Mouse (Mus musculus): Measurements from ENCODE around the gene Ano5. TPM values are rescaled to one million over a fixed set of nuclear protein-coding genes. Genes with fewer than 3 reads are reported as not detected.

Gene Ano5
- polyA plus RNA-seq, 1 experiment, result 0.52 TPM

- Histone ChIP-seq H3K4me3 (ENCODE audit: insufficient read depth, low read depth, low read length) (no peak overlapping the region), H3K27ac (replicated peaks; ENCODE audit: low read depth, low read length) (no peak overlapping the region), H3K4me1 (ENCODE audit: control insufficient read depth, insufficient read depth, insufficient read length, low read length) (no peaks in the 10 kb centered on the region)
Observed at GRCm38 (mm10) chr7:51624336-51624897, 113.6 kb downstream of the Ano5 start.

GRCm38 (mm10) chr7:51625161-51625560 lies 114.3 kb downstream of the Ano5 start:
- Histone ChIP-seq H3K27ac (replicated peaks; ENCODE audit: low read depth, low read length) (no peak overlapping the region), H3K4me3 (ENCODE audit: insufficient read depth, low read depth, low read length) (no peak overlapping the region), H3K4me1 (ENCODE audit: control insufficient read depth, insufficient read depth, insufficient read length, low read length) (no peaks in the 10 kb centered on the region)

- H3K27ac ChIP-seq (replicated peaks; ENCODE audit: low read depth, low read length), result no peak overlapping the region
- no peaks in the 10 kb centered on the region for H3K4me1 ChIP-seq (ENCODE audit: control insufficient read depth, insufficient read depth, insufficient read length, low read length)
- no peak overlapping the region for H3K4me3 ChIP-seq (ENCODE audit: insufficient read depth, low read depth, low read length)
Observed at GRCm38 (mm10) chr7:51625591-51626255, 114.9 kb downstream of the Ano5 start.

GRCm38 (mm10) chr7:51626451-51627000 lies 115.7 kb downstream of the Ano5 start:
- H3K27ac ChIP-seq (replicated peaks; ENCODE audit: low read depth, low read length), result no peak overlapping the region
- no peak overlapping the region for H3K4me3 ChIP-seq (ENCODE audit: insufficient read depth, low read depth, low read length)
- H3K4me1 ChIP-seq (ENCODE audit: control insufficient read depth, insufficient read depth, insufficient read length, low read length), result no peaks in the 10 kb centered on the region

- H3K27ac ChIP-seq (replicated peaks; ENCODE audit: low read depth, low read length), result no peak overlapping the region
- no peak overlapping the region for H3K4me3 ChIP-seq (ENCODE audit: insufficient read depth, low read depth, low read length)
- no peaks in the 10 kb centered on the region for H3K4me1 ChIP-seq (ENCODE audit: control insufficient read depth, insufficient read depth, insufficient read length, low read length)
Observed at GRCm38 (mm10) chr7:51627001-51627631, 116.3 kb downstream of the Ano5 start.

- Histone ChIP-seq H3K4me1 (ENCODE audit: control insufficient read depth, insufficient read depth, insufficient read length, low read length) (no peaks in the 10 kb centered on the region), H3K4me3 (ENCODE audit: insufficient read depth, low read depth, low read length) (no peak overlapping the region)
Observed at GRCm38 (mm10) chr7:51627666-51628065, 116.8 kb downstream of the Ano5 start.

GRCm38 (mm10) chr7:51628349-51628748 lies 117.5 kb downstream of the Ano5 start:
- no peak overlapping the region for H3K4me3 ChIP-seq (ENCODE audit: insufficient read depth, low read depth, low read length)
- H3K4me1 ChIP-seq (ENCODE audit: control insufficient read depth, insufficient read depth, insufficient read length, low read length), result no peaks in the 10 kb centered on the region
- no peak overlapping the region for H3K27ac ChIP-seq (replicated peaks; ENCODE audit: low read depth, low read length)

More at GRCm38 (mm10) chr7:51627666-51628065, 116.8 kb downstream of the Ano5 start:
- H3K27ac ChIP-seq (replicated peaks; ENCODE audit: low read depth, low read length), result no peak overlapping the region

GRCm38 (mm10) chr7:51629206-51629605 lies 118.4 kb downstream of the Ano5 start:
- H3K27ac ChIP-seq (replicated peaks; ENCODE audit: low read depth, low read length), result no peak overlapping the region
- no peaks in the 10 kb centered on the region for H3K4me1 ChIP-seq (ENCODE audit: control insufficient read depth, insufficient read depth, insufficient read length, low read length)
- no peak overlapping the region for H3K4me3 ChIP-seq (ENCODE audit: insufficient read depth, low read depth, low read length)

GRCm38 (mm10) chr7:51631171-51631570 lies 120.3 kb downstream of the Ano5 start:
- H3K4me1 ChIP-seq (ENCODE audit: control insufficient read depth, insufficient read depth, insufficient read length, low read length), result no peaks in the 10 kb centered on the region
- H3K27ac ChIP-seq (replicated peaks; ENCODE audit: low read depth, low read length), result no peak overlapping the region
- H3K4me3 ChIP-seq (ENCODE audit: insufficient read depth, low read depth, low read length), result no peak overlapping the region

GRCm38 (mm10) chr7:51632543-51633229 lies 121.9 kb downstream of the Ano5 start:
- Histone ChIP-seq H3K4me3 (ENCODE audit: insufficient read depth, low read depth, low read length) (no peak overlapping the region), H3K27ac (replicated peaks; ENCODE audit: low read depth, low read length) (no peak overlapping the region), H3K4me1 (ENCODE audit: control insufficient read depth, insufficient read depth, insufficient read length, low read length) (no peaks in the 10 kb centered on the region)

- Histone ChIP-seq H3K4me1 (ENCODE audit: control insufficient read depth, insufficient read depth, insufficient read length, low read length) (no peaks in the 10 kb centered on the region), H3K4me3 (ENCODE audit: insufficient read depth, low read depth, low read length) (no peak overlapping the region), H3K27ac (replicated peaks; ENCODE audit: low read depth, low read length) (no peak overlapping the region)
Observed at GRCm38 (mm10) chr7:51633230-51633844, 122.5 kb downstream of the Ano5 start.

Other genes starting within 250 kb of the Ano5 start
- gene Slc17a6, start 111.0 kb downstream of the Ano5 start, polyA plus RNA-seq (2012; ENCODE audit: insufficient read depth, insufficient read length, missing spikeins), result not detected in 2 replicates